In genomic region chr15:68535297-68536054, GRCm38 (mm10) we compare ENCODE assay signal across 24 mouse cellular contexts.
DNase-seq lines count a peak whose midpoint lies in the region; ATAC-seq and TF ChIP-seq lines count a peak whose summit lies in the region.
"Had no signal": no experiment of that assay in that cellular context is flagged by ENCODE, and none has a peak within 500 bp of the region (broad histone marks: within the 10 kb centered on the region; RNA-seq: fewer than 3 reads in every experiment).

No protein-coding gene starts in this region.

- no peaks in the 10 kb centered on the region for H3K9me3 ChIP-seq in midbrain, embryonic 10.5 days (replicated peaks)
- H3K9me3 ChIP-seq in midbrain, postnatal 0 days (ENCODE audit: low read length), result no peaks in the 10 kb centered on the region
- H3K9me3 ChIP-seq in forebrain, embryonic 15.5 days, result no peaks in the 10 kb centered on the region
- H3K9me3 ChIP-seq: embryonic facial prominence, embryonic 10.5 days; heart, embryonic 13.5 days; hindbrain, embryonic 15.5 days; intestine, embryonic 15.5 days; limb, embryonic 12.5 days; liver, embryonic 12.5 days; neural tube, embryonic 12.5 days; stomach, embryonic 15.5 days had no signal

- H3K27me3 ChIP-seq in midbrain, embryonic 10.5 days (ENCODE audit: low read depth, poor library complexity, severe bottlenecking), result no peaks in the 10 kb centered on the region
- H3K27me3 ChIP-seq in midbrain, postnatal 0 days (ENCODE audit: insufficient read depth, low read length), result no peaks in the 10 kb centered on the region
- no peaks in the 10 kb centered on the region for H3K27me3 ChIP-seq in forebrain, embryonic 15.5 days
- H3K27me3 ChIP-seq: CH12.LX; heart, embryonic 13.5 days; hindbrain, embryonic 15.5 days; intestine, embryonic 15.5 days; limb, embryonic 12.5 days; liver, embryonic 12.5 days; neural tube, embryonic 12.5 days; stomach, embryonic 15.5 days had no signal

- H3K4me3 ChIP-seq in midbrain, embryonic 10.5 days, result no peak overlapping the region
- no peak overlapping the region for H3K4me3 ChIP-seq in midbrain, postnatal 0 days (ENCODE audit: low read depth, low read length)
- no peak overlapping the region for H3K4me3 ChIP-seq in forebrain, embryonic 15.5 days
- H3K4me3 ChIP-seq: embryonic facial prominence, embryonic 10.5 days; heart, embryonic 13.5 days; hindbrain, embryonic 15.5 days; intestine, embryonic 15.5 days; limb, embryonic 12.5 days; liver, embryonic 12.5 days; neural tube, embryonic 12.5 days; stomach, embryonic 15.5 days had no signal

- no peak overlapping the region for H3K4me2 ChIP-seq in midbrain, postnatal 0 days (ENCODE audit: low read depth, low read length, poor library complexity, severe bottlenecking)
- no peak overlapping the region for H3K4me2 ChIP-seq in forebrain, embryonic 15.5 days (replicated peaks)
- H3K4me2 ChIP-seq: heart, embryonic 13.5 days; hindbrain, embryonic 15.5 days; intestine, embryonic 15.5 days; limb, embryonic 12.5 days; liver, embryonic 12.5 days; lung, embryonic 14.5 days; neural tube, embryonic 12.5 days; stomach, embryonic 15.5 days had no signal

- no peak overlapping the region for H3K9ac ChIP-seq in midbrain, postnatal 0 days (replicated peaks; ENCODE audit: low read length, poor library complexity, severe bottlenecking)
- H3K9ac ChIP-seq in forebrain, embryonic 15.5 days (replicated peaks), result no peak overlapping the region
- H3K9ac ChIP-seq: heart, embryonic 13.5 days; hindbrain, embryonic 15.5 days; intestine, embryonic 15.5 days; limb, embryonic 12.5 days; liver, embryonic 12.5 days; lung, embryonic 14.5 days; neural tube, embryonic 12.5 days; stomach, embryonic 15.5 days had no signal

- H3K4me1 ChIP-seq in midbrain, embryonic 10.5 days, result peaks cover 21% of the 10 kb centered on the region
- H3K4me1 ChIP-seq in midbrain, postnatal 0 days (ENCODE audit: insufficient read depth, low read length), result no peaks in the 10 kb centered on the region
- H3K4me1 ChIP-seq in forebrain, embryonic 15.5 days, result peaks cover 12% of the 10 kb centered on the region
- H3K4me1 ChIP-seq: intestine, embryonic 15.5 days; limb, embryonic 12.5 days; liver, embryonic 12.5 days; stomach, embryonic 15.5 days had no signal

- H3K36me3 ChIP-seq in midbrain, embryonic 10.5 days, result no peaks in the 10 kb centered on the region
- H3K36me3 ChIP-seq in midbrain, postnatal 0 days (ENCODE audit: insufficient read depth, low read length), result no peaks in the 10 kb centered on the region
- no peaks in the 10 kb centered on the region for H3K36me3 ChIP-seq in forebrain, embryonic 15.5 days
- H3K36me3 ChIP-seq: embryonic facial prominence, embryonic 10.5 days; heart, embryonic 13.5 days; hindbrain, embryonic 15.5 days; intestine, embryonic 15.5 days; limb, embryonic 12.5 days; liver, embryonic 12.5 days; neural tube, embryonic 12.5 days; stomach, embryonic 15.5 days had no signal

- no peak for DNase-seq in frontal cortex, postnatal 10 days (ENCODE audit: low spot score in 2 of 2)
- DNase-seq in midbrain, embryonic 10.5 days (ENCODE audit: low spot score), result no peak
- DNase-seq in midbrain, postnatal 0 days (ENCODE audit: low spot score), result no peak
- peak; percentile 30 to 43 for DNase-seq in left cerebral cortex, postnatal 36 days (ENCODE audit: low spot score in 2 of 2)
- no peak for DNase-seq in lung, adult 18-20 months
- DNase-seq in adrenal gland, adult 18-20 months (ENCODE audit: low spot score in 2 of 2), result no peak
- DNase-seq: adrenal gland, postnatal 36 days; cerebellum, adult 18-20 months; gastrocnemius, postnatal 36 days; heart, postnatal 36 days; kidney, postnatal 36 days; lung, embryonic 14.5 days; lung, postnatal 36 days had no signal

- 81% methylated on average over 10 of the region's 10 CpGs for WGBS in midbrain, embryonic 10.5 days
- WGBS in midbrain, postnatal 0 days, result 65% methylated on average over 10 of the region's 10 CpGs
- 46% methylated on average over 10 of the region's 10 CpGs for WGBS in forebrain, embryonic 15.5 days

- TF ChIP-seq CTCF in midbrain, postnatal 0 days (IDR thresholded peaks at IDR 0.05), result no peak

- intact Hi-C loops in left cerebral cortex, postnatal 36 days (cut with DNase I), result no loop called here

- ATAC-seq in frontal cortex, adult (ENCODE audit: low TSS enrichment), result peak; percentile 82
- no peak for ATAC-seq in midbrain, postnatal 0 days (ENCODE audit: low FRiP score)
- ATAC-seq in forebrain, embryonic 15.5 days (replicated peaks), result peak; percentile 51
- ATAC-seq: intestine, embryonic 15.5 days; liver, embryonic 12.5 days had no signal

- H3K27ac ChIP-seq in midbrain, embryonic 10.5 days (replicated peaks), result peak overlapping the region; percentile 33
- H3K27ac ChIP-seq in midbrain, postnatal 0 days (ENCODE audit: low read depth, low read length), result no peak overlapping the region
- peak overlapping the region; percentile 11; the same call in 1 of the 2 replicates for H3K27ac ChIP-seq in forebrain, embryonic 15.5 days (replicated peaks)
- H3K27ac ChIP-seq: embryonic facial prominence, embryonic 10.5 days; hindbrain, embryonic 15.5 days; intestine, embryonic 15.5 days; limb, embryonic 12.5 days; liver, embryonic 12.5 days; neural tube, embryonic 12.5 days; stomach, embryonic 15.5 days had no signal

Comparison
In these comparisons a context has a peak if more than half of its experiments do, and no peak if none do; other contexts are left out.
1. DNase-seq: peak in left cerebral cortex, postnatal 36 days (2 of 2); none in frontal cortex, postnatal 10 days (0 of 2), midbrain, embryonic 10.5 days (single experiment), midbrain, postnatal 0 days (single experiment), lung, adult 18-20 months (0 of 2) and adrenal gland, adult 18-20 months (0 of 2).